Mouse (Mus musculus) embryonic fibroblast, embryonic 13.5 days (primary cell): ENCODE measurements at regions not wholly inside any gene's neighbourhood (a gene's known extent, or its start where the extent isn't known, plus 50 kb on each side); places are given as distances from the start of the nearest gene placed in this dataset.

Experiments
- CTCF ChIP-seq: IDR thresholded peaks from 2 replicates; pipeline ENCODE4 v1.5.1; 2011; ENCODE audit warnings: mild to moderate bottlenecking, control low read depth, low read length, moderate library complexity, borderline replicate concordance; ENCODE audit not compliant: insufficient read depth
- POLR2A ChIP-seq: IDR thresholded peaks from 2 replicates; pipeline ENCODE4 v1.6.1; 2011; ENCODE audit warnings: low read depth, mild to moderate bottlenecking, control low read depth, low read length, moderate library complexity

DNA sequence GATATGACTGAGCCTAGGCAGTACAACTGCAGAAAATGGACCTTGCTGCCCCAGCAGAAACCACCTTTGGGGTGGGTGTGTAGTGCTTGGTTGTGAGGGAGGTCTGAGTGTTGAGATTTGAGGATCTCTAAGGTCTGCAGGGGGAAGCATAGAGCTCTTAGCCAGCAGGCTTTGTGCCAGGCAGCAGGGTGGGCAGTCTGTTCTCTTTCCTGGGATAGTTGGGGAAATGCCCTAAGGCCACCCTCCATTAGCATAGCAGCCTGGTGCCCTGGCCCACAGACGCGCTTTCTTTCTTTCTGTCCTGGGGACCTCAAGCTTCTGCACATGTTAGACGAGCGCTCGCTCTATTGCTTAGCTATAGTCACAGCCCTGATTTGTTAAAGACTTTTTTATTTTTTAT is 91.4 kb upstream of the Eef2kmt start:
- TF ChIP-seq CTCF (no peak), POLR2A (no peak)
